Mouse (Mus musculus): ENCODE measurements around the gene Zcchc14. TPM values are rescaled to one million over a fixed set of nuclear protein-coding genes. Genes with fewer than 3 reads are reported as not detected.

Gene Zcchc14
- total and polyA plus RNA-seq, 3 experiments = 0.22 TPM; not detected in 2

- H3K9me3 ChIP-seq (replicated peaks) = no peaks in the 10 kb centered on the region
- no peak for ATAC-seq (ENCODE audit: extremely low read depth, insufficient number of reproducible peaks, low FRiP score, poor library complexity, severe bottlenecking)
- no peaks in the 10 kb centered on the region for H3K27me3 ChIP-seq (ENCODE audit: insufficient read depth, low read length)
- DNase-seq (ENCODE audit: low spot score) = no peak
- no peak for TF ChIP-seq CTCF (IDR thresholded peaks at IDR 0.05; ENCODE audit: low read depth, low read length)
- no peak for TF ChIP-seq TAL1 (conservative IDR thresholded peaks at IDR 0.05; ENCODE audit: low read depth, low read length)
- TF ChIP-seq GATA2 (IDR thresholded peaks at IDR 0.05; ENCODE audit: borderline replicate concordance, low read depth, low read length) = no peak
- no peak for TF ChIP-seq GATA1 (IDR thresholded peaks at IDR 0.05; ENCODE audit: borderline replicate concordance, low read length)
- no peak for TF ChIP-seq POLR2AphosphoS5 (IDR thresholded peaks at IDR 0.05; ENCODE audit: insufficient replicate concordance, low read depth, low read length)
- no peaks in the 10 kb centered on the region for H3K4me1 ChIP-seq (ENCODE audit: insufficient read depth, low read depth, low read length)
- peaks cover 80% of the 10 kb centered on the region for H3K36me3 ChIP-seq (replicated peaks)
- no peak overlapping the region for H3K4me3 ChIP-seq (ENCODE audit: low read depth, low read length)
These were observed 100.2 kb downstream of the Zcchc14 start for GRCm38 (mm10) chr8:121552506-121552905.

- no peak overlapping the region for H3K4me3 ChIP-seq (ENCODE audit: low read depth, low read length)
These were observed 101.4 kb downstream of the Zcchc14 start for GRCm38 (mm10) chr8:121551065-121551985.

GRCm38 (mm10) chr8:121550056-121550455 is 102.6 kb downstream of the Zcchc14 start:
- no peak for DNase-seq (ENCODE audit: low spot score)
- no peak for ATAC-seq (ENCODE audit: extremely low read depth, insufficient number of reproducible peaks, low FRiP score, poor library complexity, severe bottlenecking)
- no peak for TF ChIP-seq POLR2AphosphoS5 (IDR thresholded peaks at IDR 0.05; ENCODE audit: insufficient replicate concordance, low read depth, low read length)
- no peak for TF ChIP-seq TAL1 (conservative IDR thresholded peaks at IDR 0.05; ENCODE audit: low read depth, low read length)
- TF ChIP-seq GATA1 (IDR thresholded peaks at IDR 0.05; ENCODE audit: borderline replicate concordance, low read length) = no peak
- TF ChIP-seq GATA2 (IDR thresholded peaks at IDR 0.05; ENCODE audit: borderline replicate concordance, low read depth, low read length) = no peak
- no peak for TF ChIP-seq CTCF (IDR thresholded peaks at IDR 0.05; ENCODE audit: low read depth, low read length)
- no peaks in the 10 kb centered on the region for H3K9me3 ChIP-seq (replicated peaks)
- H3K4me3 ChIP-seq (ENCODE audit: low read depth, low read length) = no peak overlapping the region
- peaks cover 60% of the 10 kb centered on the region for H3K36me3 ChIP-seq (replicated peaks)
- H3K4me1 ChIP-seq (ENCODE audit: insufficient read depth, low read depth, low read length) = no peaks in the 10 kb centered on the region
- no peaks in the 10 kb centered on the region for H3K27me3 ChIP-seq (ENCODE audit: insufficient read depth, low read length)

More at GRCm38 (mm10) chr8:121551065-121551985, 101.4 kb downstream of the Zcchc14 start:
- no peaks in the 10 kb centered on the region for H3K27me3 ChIP-seq (ENCODE audit: insufficient read depth, low read length)
- no peaks in the 10 kb centered on the region for H3K4me1 ChIP-seq (ENCODE audit: insufficient read depth, low read depth, low read length)
- no peaks in the 10 kb centered on the region for H3K9me3 ChIP-seq (replicated peaks)
- no peak for ATAC-seq (ENCODE audit: extremely low read depth, insufficient number of reproducible peaks, low FRiP score, poor library complexity, severe bottlenecking)
- H3K36me3 ChIP-seq (replicated peaks) = peaks cover 71% of the 10 kb centered on the region
- no peak for TF ChIP-seq GATA2 (IDR thresholded peaks at IDR 0.05; ENCODE audit: borderline replicate concordance, low read depth, low read length)
- no peak for DNase-seq (ENCODE audit: low spot score)

Other genes starting within 250 kb of the Zcchc14 start
- gene 1700018B08Rik, start 108.6 kb downstream of the Zcchc14 start, total RNA-seq (2014; fragmentation: Nextera tagmentation) = not detected in 2 replicates
- gene 1700018B08Rik, start 108.6 kb downstream of the Zcchc14 start, total RNA-seq (2017) = not detected in 2 replicates
- gene 1700018B08Rik, start 108.6 kb downstream of the Zcchc14 start, polyA plus RNA-seq (2012) = not detected in 2 replicates
- 5.9 and 9.2 TPM in 2 replicates for gene Fbxo31, start 74.1 kb downstream of the Zcchc14 start, total RNA-seq (2014; fragmentation: Nextera tagmentation)
- 4.9 and 6.0 TPM in 2 replicates for gene Fbxo31, start 74.1 kb downstream of the Zcchc14 start, total RNA-seq (2017)
- 25.3 and 29.4 TPM in 2 replicates for gene Fbxo31, start 74.1 kb downstream of the Zcchc14 start, polyA plus RNA-seq (2012)
- gene Map1lc3b, start 62.5 kb downstream of the Zcchc14 start, total RNA-seq (2014; fragmentation: Nextera tagmentation) = 91.3 and 109 TPM in 2 replicates
- 158 and 159 TPM in 2 replicates for gene Map1lc3b, start 62.5 kb downstream of the Zcchc14 start, total RNA-seq (2017)
- gene Map1lc3b, start 62.5 kb downstream of the Zcchc14 start, polyA plus RNA-seq (2012) = 50.6 and 54.4 TPM in 2 replicates
- gene Jph3, start 76.7 kb upstream of the Zcchc14 start, total RNA-seq (2014; fragmentation: Nextera tagmentation) = 3.3 TPM in 1 of 2 replicates, not detected in the other
- 0.12 TPM in 1 of 2 replicates, not detected in the other for gene Jph3, start 76.7 kb upstream of the Zcchc14 start, total RNA-seq (2017)
- not detected in 2 replicates for gene Jph3, start 76.7 kb upstream of the Zcchc14 start, polyA plus RNA-seq (2012)
- gene Klhdc4, start 176.7 kb upstream of the Zcchc14 start, total RNA-seq (2014; fragmentation: Nextera tagmentation) = 9.1 and 12.3 TPM in 2 replicates
- gene Klhdc4, start 176.7 kb upstream of the Zcchc14 start, total RNA-seq (2017) = 15.4 and 15.9 TPM in 2 replicates
- gene Klhdc4, start 176.7 kb upstream of the Zcchc14 start, polyA plus RNA-seq (2012) = 44.5 and 47.8 TPM in 2 replicates

All from G1E (cell line).